Mouse (Mus musculus) myocyte (in vitro differentiated cells): ENCODE results near the gene Gm20521. TPM values are rescaled to one million over a fixed set of nuclear protein-coding genes. Genes with fewer than 3 reads are reported as not detected.

Experiments used
- H3K27me3 ChIP-seq: one replicate; pipeline ENCODE4 v1.6.1; 2011; ENCODE audit not compliant: control insufficient read depth, insufficient read depth, insufficient read length
- H3K36me3 ChIP-seq: one replicate; pipeline ENCODE4 v1.6.1; 2011; ENCODE audit not compliant: control insufficient read depth, insufficient read depth
- H3K4me2 ChIP-seq: one replicate; pipeline ENCODE4 v1.6.1; 2011; ENCODE audit warnings: low read depth, control low read depth
- H3K4me3 ChIP-seq: one replicate; pipeline ENCODE4 v1.5.1; 2011; ENCODE audit warnings: mild to moderate bottlenecking, control low read depth, moderate library complexity
- H3K79me2 ChIP-seq: one replicate; pipeline ENCODE4 v1.6.1; 2011; ENCODE audit not compliant: control insufficient read depth, insufficient read depth
- H3ac ChIP-seq: one replicate; pipeline ENCODE4 v1.6.1; 2011; ENCODE audit not compliant: control insufficient read depth, insufficient read length
- CEBPB ChIP-seq: IDR thresholded peaks from 2 replicates; pipeline ENCODE4 v1.6.1; 2011; ENCODE audit warnings: mild to moderate bottlenecking, moderate library complexity; ENCODE audit not compliant: poor library complexity, insufficient read depth, severe bottlenecking
- E2F4 ChIP-seq: IDR thresholded peaks from one replicate; pipeline ENCODE4 v1.6.1; 2011; ENCODE audit warnings: mild to moderate bottlenecking, control low read depth, moderate library complexity; ENCODE audit not compliant: insufficient read depth
- MAX ChIP-seq: IDR thresholded peaks from one replicate; pipeline ENCODE4 v1.6.1; 2011; ENCODE audit warnings: low read depth, mild to moderate bottlenecking, control low read depth
- MYOD1 ChIP-seq, 3 experiments: IDR thresholded peaks; one replicate each; pipeline ENCODE4 v1.6.1; 2011; ENCODE audit warnings: control low read depth in 2 of 3, low read depth in 2 of 3, mild to moderate bottlenecking in 2 of 3, moderate library complexity in 1 of 3; ENCODE audit not compliant: insufficient read length in 2 of 3, control insufficient read depth in 1 of 3
- MYOG ChIP-seq, 3 experiments: IDR thresholded peaks; one replicate each; pipeline ENCODE4 v1.6.1; 2011; ENCODE audit warnings: control low read depth in 2 of 3, low read depth in 2 of 3, mild to moderate bottlenecking in 2 of 3; ENCODE audit not compliant: insufficient read length in 2 of 3, control insufficient read depth in 1 of 3, insufficient read depth in 1 of 3
- POLR2A ChIP-seq: IDR thresholded peaks from one replicate; pipeline ENCODE4 v1.6.1; 2011; ENCODE audit warnings: low read depth, mild to moderate bottlenecking, control low read depth, moderate library complexity; ENCODE audit not compliant: insufficient read length
- POLR2AphosphoS2 ChIP-seq: IDR thresholded peaks from one replicate; pipeline ENCODE4 v1.6.1; 2011; ENCODE audit warnings: low read depth, control low read depth; ENCODE audit not compliant: insufficient read length
- REST ChIP-seq: IDR thresholded peaks from one replicate; pipeline ENCODE4 v1.6.1; 2011; ENCODE audit warnings: mild to moderate bottlenecking, control low read depth, moderate library complexity; ENCODE audit not compliant: insufficient read depth, insufficient read length
- SRF ChIP-seq: IDR thresholded peaks from one replicate; pipeline ENCODE4 v1.6.1; 2011; ENCODE audit warnings: low read depth; ENCODE audit not compliant: control insufficient read depth, insufficient read length
- TCF12 ChIP-seq: IDR thresholded peaks from one replicate; pipeline ENCODE4 v1.6.1; 2011; ENCODE audit warnings: mild to moderate bottlenecking, control low read depth; ENCODE audit not compliant: poor library complexity, insufficient read depth, severe bottlenecking
- TCF3 ChIP-seq: IDR thresholded peaks from one replicate; pipeline ENCODE4 v1.6.1; 2011; ENCODE audit warnings: low read depth, control low read depth; ENCODE audit not compliant: insufficient read length
- USF1 ChIP-seq: IDR thresholded peaks from one replicate; pipeline ENCODE4 v1.6.1; 2011; ENCODE audit warnings: low read depth, mild to moderate bottlenecking, control low read depth, moderate library complexity
- polyA plus RNA-seq: library from polyadenylated mRNA; unstranded; fragments of >200 nt; fragmentation: generic; extraction: Trizol; gene quantifications from one replicate; pipeline ENCODE4 v1.2.1, GENCODE M21; 2012; ENCODE audit warnings: missing spikeins

The Gm20521 gene
- polyA plus RNA-seq, 1 experiment: 0.47 TPM

- Histone ChIP-seq H3K4me3 (no peak overlapping the region), H3K36me3 (no peaks in the 10 kb centered on the region), H3K4me2 (no peak overlapping the region), H3ac (no peak overlapping the region), H3K79me2 (no peaks in the 10 kb centered on the region), H3K27me3 (no peaks in the 10 kb centered on the region)
- no peak for TF ChIP-seq REST
- TF ChIP-seq POLR2A: no peak
- no peak for TF ChIP-seq TCF3
- TF ChIP-seq POLR2AphosphoS2: no peak
- TF ChIP-seq USF1: no peak
- no peak for TF ChIP-seq E2F4
- TF ChIP-seq MYOD1 (IDR thresholded peaks at IDR 0.05; ENCODE audit: control insufficient read depth in 1 of 3, insufficient read length in 2 of 3, low read depth in 2 of 3): no peak
- no peak for TF ChIP-seq CEBPB
- no peak for TF ChIP-seq MAX
- no peak for TF ChIP-seq MYOG (IDR thresholded peaks at IDR 0.05; ENCODE audit: control insufficient read depth in 1 of 3, insufficient read depth in 1 of 3, insufficient read length in 2 of 3, low read depth in 2 of 3)
- TF ChIP-seq SRF: no peak
- TF ChIP-seq TCF12: no peak
These were observed 22.7 kb upstream of the Gm20521 start for GRCm38 (mm10) chr14:54860511-54860910.

GRCm38 (mm10) chr14:54863501-54864312 lies 19.5 kb upstream of the Gm20521 start:
- peak overlapping the region; percentile 53 for H3K4me3 ChIP-seq
- no peaks in the 10 kb centered on the region for H3K79me2 ChIP-seq
- H3ac ChIP-seq: peak overlapping the region; percentile 43
- peak overlapping the region; percentile 99 for H3K4me2 ChIP-seq
- H3K36me3 ChIP-seq: no peaks in the 10 kb centered on the region
- TF ChIP-seq SRF (no peak), CEBPB (no peak), E2F4 (no peak), POLR2A (peak; percentile 81), USF1 (no peak), REST (no peak), TCF12 (no peak), MYOG (IDR thresholded peaks at IDR 0.05; ENCODE audit: control insufficient read depth in 1 of 3, insufficient read depth in 1 of 3, insufficient read length in 2 of 3, low read depth in 2 of 3) (peak in 1 of 3 experiments; percentile 4), POLR2AphosphoS2 (peak; percentile 72), MAX (no peak)
- H3K27me3 ChIP-seq: no peaks in the 10 kb centered on the region

- peak overlapping the region; percentile 53 for H3K4me3 ChIP-seq
- peak overlapping the region; percentile 43 for H3ac ChIP-seq
- H3K36me3 ChIP-seq: no peaks in the 10 kb centered on the region
- H3K4me2 ChIP-seq: peak overlapping the region; percentile 99
- no peaks in the 10 kb centered on the region for H3K27me3 ChIP-seq
- TF ChIP-seq MYOD1 (IDR thresholded peaks at IDR 0.05; ENCODE audit: control insufficient read depth in 1 of 3, insufficient read length in 2 of 3, low read depth in 2 of 3): no peak
- no peak for TF ChIP-seq REST
- no peaks in the 10 kb centered on the region for H3K79me2 ChIP-seq
These were observed 18.8 kb upstream of the Gm20521 start for GRCm38 (mm10) chr14:54864313-54865036.

DNA sequence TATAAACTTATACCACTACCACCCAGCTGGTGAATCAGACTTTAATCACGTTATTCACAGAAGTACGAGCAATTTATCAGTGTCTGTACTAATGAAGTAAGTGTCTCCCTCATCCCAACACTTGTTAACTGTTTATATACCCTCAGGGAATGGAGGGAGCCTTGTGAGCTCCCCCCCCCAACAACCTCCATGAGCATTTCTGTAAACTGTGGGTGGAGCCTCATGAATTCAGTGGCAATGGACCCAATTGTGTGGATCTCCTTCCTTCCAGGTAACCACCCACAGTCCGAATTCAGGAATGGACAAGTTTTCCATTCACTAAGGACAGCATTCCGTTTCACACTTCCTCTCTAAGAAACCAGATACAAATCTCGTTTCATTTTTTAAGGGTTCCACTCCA lies 17.6 kb upstream of the Gm20521 start:
- no peak overlapping the region for H3ac ChIP-seq
- no peak overlapping the region for H3K4me2 ChIP-seq
- H3K79me2 ChIP-seq: no peaks in the 10 kb centered on the region
- no peak overlapping the region for H3K4me3 ChIP-seq
- H3K27me3 ChIP-seq: no peaks in the 10 kb centered on the region
- no peaks in the 10 kb centered on the region for H3K36me3 ChIP-seq
- TF ChIP-seq SRF (no peak), MAX (no peak), TCF3 (no peak), CEBPB (no peak)

- TF ChIP-seq TCF3: no peak
- no peak for TF ChIP-seq TCF12
- no peak for TF ChIP-seq POLR2A
- TF ChIP-seq POLR2AphosphoS2: no peak
- no peak for TF ChIP-seq MAX
- no peak for TF ChIP-seq CEBPB
- TF ChIP-seq MYOG (IDR thresholded peaks at IDR 0.05; ENCODE audit: control insufficient read depth in 1 of 3, insufficient read depth in 1 of 3, insufficient read length in 2 of 3, low read depth in 2 of 3): no peak
- TF ChIP-seq SRF: no peak
- TF ChIP-seq USF1: no peak
- no peak for TF ChIP-seq MYOD1 (IDR thresholded peaks at IDR 0.05; ENCODE audit: control insufficient read depth in 1 of 3, insufficient read length in 2 of 3, low read depth in 2 of 3)
- TF ChIP-seq E2F4: no peak
- no peak overlapping the region for H3ac ChIP-seq
- H3K4me3 ChIP-seq: no peak overlapping the region
- H3K27me3 ChIP-seq: no peaks in the 10 kb centered on the region
- no peaks in the 10 kb centered on the region for H3K79me2 ChIP-seq
- H3K36me3 ChIP-seq: no peaks in the 10 kb centered on the region
- no peak overlapping the region for H3K4me2 ChIP-seq
These were observed 17.0 kb upstream of the Gm20521 start for GRCm38 (mm10) chr14:54866268-54866667.
